Mouse (Mus musculus): ENCODE results near the gene Cdc34. TPM values are rescaled to one million over a fixed set of nuclear protein-coding genes. Genes with fewer than 3 reads are reported as not detected.

Cdc34 gene
- polyA plus RNA-seq, 1 experiment from 2014 or later, result 213 TPM

Other genes with a start within 250 kb of the Cdc34 start
- not detected in 2 replicates for gene Vmn2r83, start 213.5 kb upstream of the Cdc34 start, polyA plus RNA-seq (2014; fragmentation: Nextera tagmentation; extraction: Ambion mirVana)
- gene Plpp2, start 148.4 kb upstream of the Cdc34 start, polyA plus RNA-seq (2014; fragmentation: Nextera tagmentation; extraction: Ambion mirVana), result 27.1 and 30.1 TPM in 2 replicates
- gene Mier2, start 127.0 kb upstream of the Cdc34 start, polyA plus RNA-seq (2014; fragmentation: Nextera tagmentation; extraction: Ambion mirVana), result 33.1 and 36.5 TPM in 2 replicates
- not detected in 2 replicates for gene Theg, start 94.9 kb upstream of the Cdc34 start, polyA plus RNA-seq (2014; fragmentation: Nextera tagmentation; extraction: Ambion mirVana)
- gene C2cd4c, start 68.2 kb upstream of the Cdc34 start, polyA plus RNA-seq (2014; fragmentation: Nextera tagmentation; extraction: Ambion mirVana), result not detected in 2 replicates
- 2.0 and 2.1 TPM in 2 replicates for gene Shc2, start 44.3 kb upstream of the Cdc34 start, polyA plus RNA-seq (2014; fragmentation: Nextera tagmentation; extraction: Ambion mirVana)
- not detected in 2 replicates for gene Odf3l2, start 36.5 kb upstream of the Cdc34 start, polyA plus RNA-seq (2014; fragmentation: Nextera tagmentation; extraction: Ambion mirVana)
- 1.1 and 1.4 TPM in 2 replicates for gene Madcam1, start 17.6 kb upstream of the Cdc34 start, polyA plus RNA-seq (2014; fragmentation: Nextera tagmentation; extraction: Ambion mirVana)
- gene Tpgs1, start 12.8 kb upstream of the Cdc34 start, polyA plus RNA-seq (2014; fragmentation: Nextera tagmentation; extraction: Ambion mirVana), result 48.5 and 50.5 TPM in 2 replicates
- gene Gzmm, start 6.8 kb downstream of the Cdc34 start, polyA plus RNA-seq (2014; fragmentation: Nextera tagmentation; extraction: Ambion mirVana), result 0.16 and 0.45 TPM in 2 replicates
- gene Bsg, start 22.3 kb downstream of the Cdc34 start, polyA plus RNA-seq (2014; fragmentation: Nextera tagmentation; extraction: Ambion mirVana), result 992 and 1,001 TPM in 2 replicates
- gene Hcn2, start 34.4 kb downstream of the Cdc34 start, polyA plus RNA-seq (2014; fragmentation: Nextera tagmentation; extraction: Ambion mirVana), result not detected in 2 replicates
- 36.5 and 41.5 TPM in 2 replicates for gene Polrmt, start 64.4 kb downstream of the Cdc34 start, polyA plus RNA-seq (2014; fragmentation: Nextera tagmentation; extraction: Ambion mirVana)
- gene Fgf22, start 72.9 kb downstream of the Cdc34 start, polyA plus RNA-seq (2014; fragmentation: Nextera tagmentation; extraction: Ambion mirVana), result 0.23 TPM in 1 of 2 replicates, not detected in the other
- 105 and 119 TPM in 2 replicates for gene Rnf126, start 84.8 kb downstream of the Cdc34 start, polyA plus RNA-seq (2014; fragmentation: Nextera tagmentation; extraction: Ambion mirVana)
- 1.8 and 2.6 TPM in 2 replicates for gene Fstl3, start 95.1 kb downstream of the Cdc34 start, polyA plus RNA-seq (2014; fragmentation: Nextera tagmentation; extraction: Ambion mirVana)
- gene Prss57, start 108.8 kb downstream of the Cdc34 start, polyA plus RNA-seq (2014; fragmentation: Nextera tagmentation; extraction: Ambion mirVana), result 1.5 and 1.7 TPM in 2 replicates
- 27.6 and 28.6 TPM in 2 replicates for gene Palm, start 111.4 kb downstream of the Cdc34 start, polyA plus RNA-seq (2014; fragmentation: Nextera tagmentation; extraction: Ambion mirVana)
- 0.69 and 1.5 TPM in 2 replicates for gene Misp, start 138.8 kb downstream of the Cdc34 start, polyA plus RNA-seq (2014; fragmentation: Nextera tagmentation; extraction: Ambion mirVana)
- gene Ptbp1, start 172.2 kb downstream of the Cdc34 start, polyA plus RNA-seq (2014; fragmentation: Nextera tagmentation; extraction: Ambion mirVana), result 329 and 336 TPM in 2 replicates
- 50.9 and 52.4 TPM in 2 replicates for gene Prtn3, start 192.3 kb downstream of the Cdc34 start, polyA plus RNA-seq (2014; fragmentation: Nextera tagmentation; extraction: Ambion mirVana)
- gene Plppr3, start 192.4 kb downstream of the Cdc34 start, polyA plus RNA-seq (2014; fragmentation: Nextera tagmentation; extraction: Ambion mirVana), result 17.6 and 20.9 TPM in 2 replicates
- gene Elane, start 204.1 kb downstream of the Cdc34 start, polyA plus RNA-seq (2014; fragmentation: Nextera tagmentation; extraction: Ambion mirVana), result 11.1 and 11.8 TPM in 2 replicates
- gene Cfd, start 208.7 kb downstream of the Cdc34 start, polyA plus RNA-seq (2014; fragmentation: Nextera tagmentation; extraction: Ambion mirVana), result not detected in 2 replicates
- gene Med16, start 226.7 kb downstream of the Cdc34 start, polyA plus RNA-seq (2014; fragmentation: Nextera tagmentation; extraction: Ambion mirVana), result 32.6 and 37.4 TPM in 2 replicates
- gene Gm26602, start 228.7 kb downstream of the Cdc34 start, polyA plus RNA-seq (2014; fragmentation: Nextera tagmentation; extraction: Ambion mirVana), result 7.4 TPM in 1 of 2 replicates, not detected in the other
- gene Kiss1r, start 234.8 kb downstream of the Cdc34 start, polyA plus RNA-seq (2014; fragmentation: Nextera tagmentation; extraction: Ambion mirVana), result 0.66 and 0.75 TPM in 2 replicates
- 99.4 and 104 TPM in 2 replicates for gene R3hdm4, start 239.0 kb downstream of the Cdc34 start, polyA plus RNA-seq (2014; fragmentation: Nextera tagmentation; extraction: Ambion mirVana)
- gene Arid3a, start 244.8 kb downstream of the Cdc34 start, polyA plus RNA-seq (2014; fragmentation: Nextera tagmentation; extraction: Ambion mirVana), result 10.8 and 12.4 TPM in 2 replicates

All from liver, embryonic 11.5 days (tissue).